Mouse (Mus musculus): ENCODE results near the gene Kcna10.

GRCm38 (mm10) chr3:107159859-107160324, 23.0 kb upstream of the Kcna10 start:
- TF ChIP-seq POLR2A (IDR thresholded peaks at IDR 0.05; ENCODE audit: extremely low read depth, insufficient read depth, low read length) (no peak), CTCF (IDR thresholded peaks at IDR 0.05; ENCODE audit: extremely low read depth, insufficient read depth, low read length) (0 out of 2 replicates have a peak, but pooled peaks have one; percentile 12)
